Comparison of ENCODE assay signal across 8 mouse cellular contexts in genomic region chr17:45815833-45816232, GRCm38 (mm10).
DNase-seq lines count a peak whose midpoint lies in the region; ATAC-seq and TF ChIP-seq lines count a peak whose summit lies in the region.
"Had no signal": no experiment of that assay in that cellular context is flagged by ENCODE, and none has a peak within 500 bp of the region (broad histone marks: within the 10 kb centered on the region; RNA-seq: fewer than 3 reads in every experiment).

No protein-coding gene starts in this region.

- peak; percentile 94 for TF ChIP-seq EP300 in heart, adult 2 months (IDR thresholded peaks at IDR 0.05; ENCODE audit: insufficient read depth, low read depth, low read length)

- no peak for ATAC-seq in lung, embryonic 14.5 days (ENCODE audit: insufficient read depth)
- no peak for ATAC-seq in megakaryocyte-erythroid progenitor cell, adult 5-6 weeks (replicated peaks; ENCODE audit: low FRiP score, low TSS enrichment, poor library complexity, severe bottlenecking)
- no peak for ATAC-seq in midbrain, embryonic 14.5 days (ENCODE audit: low FRiP score, low TSS enrichment)

- DNase-seq in lung, embryonic 14.5 days = peak; percentile 44
- DNase-seq in lung, adult 2 months = no peak
- DNase-seq in brain, embryonic 14.5 days (ENCODE audit: low read depth) = peak; percentile 37
- DNase-seq in heart, adult 2 months = peak; percentile 62 to 86
- DNase-seq in lung, postnatal 10 days = peak; percentile 50
- DNase-seq in midbrain, embryonic 14.5 days = no peak

- no peaks in the 10 kb centered on the region for H3K9me3 ChIP-seq in lung, embryonic 14.5 days (ENCODE audit: low read depth, low read length)
- H3K9me3 ChIP-seq in midbrain, embryonic 14.5 days (ENCODE audit: control insufficient read depth, low read length) = no peaks in the 10 kb centered on the region

- no peaks in the 10 kb centered on the region for H3K36me3 ChIP-seq in lung, embryonic 14.5 days (ENCODE audit: insufficient read depth)
- H3K36me3 ChIP-seq in heart, adult 2 months (ENCODE audit: control insufficient read depth, insufficient read depth, low read length) = no peaks in the 10 kb centered on the region
- no peaks in the 10 kb centered on the region for H3K36me3 ChIP-seq in midbrain, embryonic 14.5 days (ENCODE audit: control insufficient read depth, insufficient read depth, low read length)

- intact Hi-C loops in heart, adult 2 months (cut with DNase I) = loop anchor here (2.0 kb wide), 2 partner anchors 81 to 217 kb away; partner anchors contain the start of gene Vegfa

- no peak overlapping the region for H3K4me2 ChIP-seq in lung, embryonic 14.5 days
- H3K4me2 ChIP-seq in midbrain, embryonic 14.5 days (ENCODE audit: low read length) = no peak overlapping the region

- no peaks in the 10 kb centered on the region for H3K79me2 ChIP-seq in heart, adult 2 months (replicated peaks; ENCODE audit: control insufficient read depth, insufficient read depth, low read length)

- no peak overlapping the region for H3K9ac ChIP-seq in lung, embryonic 14.5 days
- no peak overlapping the region for H3K9ac ChIP-seq in heart, adult 2 months (ENCODE audit: low read depth, low read length)
- H3K9ac ChIP-seq in midbrain, embryonic 14.5 days (replicated peaks; ENCODE audit: low read length) = no peak overlapping the region

- 18% methylated on average over 2 of the region's 2 CpGs for WGBS in lung, embryonic 14.5 days
- WGBS in lung, adult 2 months = 23% methylated on average over 2 of the region's 2 CpGs
- 11% methylated on average over 2 of the region's 2 CpGs for WGBS in heart, adult 2 months
- 41% methylated on average over 2 of the region's 2 CpGs for whole genome bisulfite sequencing in midbrain, embryonic 14.5 days

- H3K4me1 ChIP-seq in lung, embryonic 14.5 days (ENCODE audit: insufficient read depth) = peaks cover 11% of the 10 kb centered on the region
- no peaks in the 10 kb centered on the region for H3K4me1 ChIP-seq in lung, adult 2 months (ENCODE audit: control insufficient read depth, insufficient read depth, low read length)
- peaks cover 6% of the 10 kb centered on the region for H3K4me1 ChIP-seq in heart, adult 2 months (ENCODE audit: control insufficient read depth, insufficient read depth, low read length)
- no peaks in the 10 kb centered on the region for H3K4me1 ChIP-seq in midbrain, embryonic 14.5 days (ENCODE audit: control insufficient read depth, insufficient read depth, low read length)

- no peaks in the 10 kb centered on the region for H3K27me3 ChIP-seq in lung, embryonic 14.5 days (ENCODE audit: insufficient read depth, low read length)
- no peaks in the 10 kb centered on the region for H3K27me3 ChIP-seq in heart, adult 2 months (ENCODE audit: control insufficient read depth, insufficient read depth, low read length)
- no peaks in the 10 kb centered on the region for H3K27me3 ChIP-seq in midbrain, embryonic 14.5 days (ENCODE audit: control insufficient read depth, insufficient read depth, low read length)

- TF ChIP-seq POLR2A in lung, adult 2 months (IDR thresholded peaks at IDR 0.05; ENCODE audit: borderline replicate concordance, extremely low read depth, low read depth, low read length) = no peak
- no peak for TF ChIP-seq POLR2A in brain, embryonic 14.5 days (IDR thresholded peaks at IDR 0.05; ENCODE audit: borderline replicate concordance, extremely low read depth, insufficient read depth, insufficient read length, poor library complexity, severe bottlenecking)
- TF ChIP-seq POLR2A in heart, adult 2 months (IDR thresholded peaks at IDR 0.05; ENCODE audit: insufficient read depth, low read depth, low read length) = peak; percentile 28; the same call in 1 of the 2 replicates

- 0 out of 2 replicates have a peak, but pooled peaks have one; percentile 23 for TF ChIP-seq CTCF in lung, embryonic 14.5 days (IDR thresholded peaks at IDR 0.05; ENCODE audit: low read depth)
- no peak for TF ChIP-seq CTCF in lung, adult 2 months (IDR thresholded peaks at IDR 0.05; ENCODE audit: insufficient read depth, low read length)
- TF ChIP-seq CTCF in brain, embryonic 14.5 days (IDR thresholded peaks at IDR 0.05; ENCODE audit: borderline replicate concordance, extremely low read depth, insufficient read depth, insufficient read length) = no peak
- TF ChIP-seq CTCF in heart, adult 2 months (IDR thresholded peaks at IDR 0.05) = peak; percentile 64

- peak overlapping the region; percentile 46; the same call in 1 of the 2 replicates for H3K27ac ChIP-seq in lung, embryonic 14.5 days (ENCODE audit: low read depth)
- peak overlapping the region; percentile 74 for H3K27ac ChIP-seq in heart, adult 2 months
- H3K27ac ChIP-seq in midbrain, embryonic 14.5 days (replicated peaks; ENCODE audit: low read depth, low read length) = no peak overlapping the region
- H3K27ac ChIP-seq: macrophage had no signal

- H3K4me3 ChIP-seq in lung, embryonic 14.5 days (ENCODE audit: low read depth, low read length) = no peak overlapping the region
- no peak overlapping the region for H3K4me3 ChIP-seq in lung, adult 2 months (replicated peaks; ENCODE audit: extremely low read depth, low read depth, low read length)
- H3K4me3 ChIP-seq in heart, adult 2 months = no peak overlapping the region
- no peak overlapping the region for H3K4me3 ChIP-seq in midbrain, embryonic 14.5 days (replicated peaks; ENCODE audit: low read depth, low read length)

Comparison
In these comparisons a context has a peak if more than half of its experiments do, and no peak if none do; other contexts are left out.
1. DNase-seq: peak in lung, embryonic 14.5 days (single experiment), brain, embryonic 14.5 days (single experiment), heart, adult 2 months (2 of 2) and lung, postnatal 10 days (single experiment); none in lung, adult 2 months (single experiment) and midbrain, embryonic 14.5 days (single experiment).
2. CTCF ChIP-seq: peak in lung, embryonic 14.5 days (single experiment) and heart, adult 2 months (single experiment); none in lung, adult 2 months (single experiment) and brain, embryonic 14.5 days (single experiment).